Mouse (Mus musculus): ENCODE results near the gene Tceal7. TPM values are rescaled to one million over a fixed set of nuclear protein-coding genes. Genes with fewer than 3 reads are reported as not detected.

Tceal7 gene
- polyA plus RNA-seq, 1 experiment from 2014 or later: 0.36 TPM

GRCm38 (mm10) chrX:136244574-136245229 lies 30.1 kb downstream of the Tceal7 start, which contains the start of gene Tceal9:
Gene Tceal9 (plus strand): TSS chrX:136245079.
- Histone ChIP-seq H3K9ac (replicated peaks) (peak within 1 kb of the TSS; percentile 64), H3K27ac (ENCODE audit: low read depth) (peak within 1 kb of the TSS; percentile 41), H3K27me3 (ENCODE audit: insufficient read depth, low read length) (no peaks in the 10 kb centered on the region), H3K4me1 (ENCODE audit: insufficient read depth) (no peaks in the 10 kb centered on the region), H3K4me3 (ENCODE audit: low read depth, low read length) (peak within 1 kb of the TSS; percentile 65), H3K4me2 (ENCODE audit: low read depth, low read length) (peak within 1 kb of the TSS; percentile 78), H3K9me3 (ENCODE audit: low read length) (no peaks in the 10 kb centered on the region), H3K36me3 (replicated peaks; ENCODE audit: insufficient read depth, low read length) (no peaks in the 10 kb centered on the region)
- 19% methylated on average over 20 of the region's 20 CpGs for WGBS (ENCODE audit: insufficient replicate concordance)
- DNase-seq (peak; percentile 82), ATAC-seq (peak; percentile 96)
- TF ChIP-seq CTCF (IDR thresholded peaks at IDR 0.05; ENCODE audit: low read depth) (no peak), EP300 (IDR thresholded peaks at IDR 0.05; ENCODE audit: low read depth) (0 out of 2 replicates have a peak, but pooled peaks have one; percentile 9)

GRCm38 (mm10) chrX:136245521-136246071 lies 31.0 kb downstream of the Tceal7 start:
- Histone ChIP-seq H3K4me3 (ENCODE audit: low read depth, low read length) (peak overlapping the region; percentile 65), H3K9me3 (ENCODE audit: low read length) (no peaks in the 10 kb centered on the region), H3K4me1 (ENCODE audit: insufficient read depth) (no peaks in the 10 kb centered on the region), H3K36me3 (replicated peaks; ENCODE audit: insufficient read depth, low read length) (no peaks in the 10 kb centered on the region), H3K4me2 (ENCODE audit: low read depth, low read length) (peak overlapping the region; percentile 78), H3K9ac (replicated peaks) (peak overlapping the region; percentile 64), H3K27ac (ENCODE audit: low read depth) (peak overlapping the region; percentile 41), H3K27me3 (ENCODE audit: insufficient read depth, low read length) (no peaks in the 10 kb centered on the region)
- DNase-seq: peak; percentile 18
- ATAC-seq: peak; percentile 59
- WGBS (ENCODE audit: insufficient replicate concordance): 31% methylated on average over 15 of the region's 15 CpGs
- TF ChIP-seq CTCF (IDR thresholded peaks at IDR 0.05; ENCODE audit: low read depth): no peak
- no peak for TF ChIP-seq EP300 (IDR thresholded peaks at IDR 0.05; ENCODE audit: low read depth)

- H3K27ac ChIP-seq (ENCODE audit: low read depth): no peak overlapping the region
- WGBS (ENCODE audit: insufficient replicate concordance): 72% methylated on average over 6 of the region's 6 CpGs
- TF ChIP-seq CTCF (IDR thresholded peaks at IDR 0.05; ENCODE audit: low read depth) (no peak), EP300 (IDR thresholded peaks at IDR 0.05; ENCODE audit: low read depth) (no peak)
- DNase-seq: no peak
- no peak overlapping the region for H3K4me3 ChIP-seq (ENCODE audit: low read depth, low read length)
- no peaks in the 10 kb centered on the region for H3K9me3 ChIP-seq (ENCODE audit: low read length)
- no peaks in the 10 kb centered on the region for H3K36me3 ChIP-seq (replicated peaks; ENCODE audit: insufficient read depth, low read length)
- H3K9ac ChIP-seq (replicated peaks): no peak overlapping the region
- H3K4me2 ChIP-seq (ENCODE audit: low read depth, low read length): no peak overlapping the region
- no peaks in the 10 kb centered on the region for H3K4me1 ChIP-seq (ENCODE audit: insufficient read depth)
- no peak for ATAC-seq
- no peaks in the 10 kb centered on the region for H3K27me3 ChIP-seq (ENCODE audit: insufficient read depth, low read length)
Observed at GRCm38 (mm10) chrX:136248811-136249210, 34.2 kb downstream of the Tceal7 start.

GRCm38 (mm10) chrX:136249671-136250070 lies 35.1 kb downstream of the Tceal7 start:
- H3K4me2 ChIP-seq (ENCODE audit: low read depth, low read length): no peak overlapping the region
- H3K36me3 ChIP-seq (replicated peaks; ENCODE audit: insufficient read depth, low read length): no peaks in the 10 kb centered on the region
- no peaks in the 10 kb centered on the region for H3K27me3 ChIP-seq (ENCODE audit: insufficient read depth, low read length)
- no peak for DNase-seq
- no peaks in the 10 kb centered on the region for H3K4me1 ChIP-seq (ENCODE audit: insufficient read depth)
- H3K27ac ChIP-seq (ENCODE audit: low read depth): no peak overlapping the region
- no peak overlapping the region for H3K4me3 ChIP-seq (ENCODE audit: low read depth, low read length)
- H3K9ac ChIP-seq (replicated peaks): no peak overlapping the region
- H3K9me3 ChIP-seq (ENCODE audit: low read length): no peaks in the 10 kb centered on the region
- no peak for TF ChIP-seq CTCF (IDR thresholded peaks at IDR 0.05; ENCODE audit: low read depth)
- no peak for TF ChIP-seq EP300 (IDR thresholded peaks at IDR 0.05; ENCODE audit: low read depth)
- ATAC-seq: no peak
- WGBS (ENCODE audit: insufficient replicate concordance): 68% methylated on average over 7 of the region's 7 CpGs

- ATAC-seq: peak; percentile 72
- Histone ChIP-seq H3K4me2 (ENCODE audit: low read depth, low read length) (peak overlapping the region; percentile 35), H3K4me3 (ENCODE audit: low read depth, low read length) (no peak overlapping the region), H3K36me3 (replicated peaks; ENCODE audit: insufficient read depth, low read length) (no peaks in the 10 kb centered on the region), H3K9ac (replicated peaks) (no peak overlapping the region), H3K4me1 (ENCODE audit: insufficient read depth) (no peaks in the 10 kb centered on the region), H3K27ac (ENCODE audit: low read depth) (peak overlapping the region; percentile 8; the same call in 1 of the 2 replicates), H3K27me3 (ENCODE audit: insufficient read depth, low read length) (no peaks in the 10 kb centered on the region), H3K9me3 (ENCODE audit: low read length) (no peaks in the 10 kb centered on the region)
- 44% methylated on average over 6 of the region's 6 CpGs for WGBS (ENCODE audit: insufficient replicate concordance)
- no peak for TF ChIP-seq EP300 (IDR thresholded peaks at IDR 0.05; ENCODE audit: low read depth)
- no peak for TF ChIP-seq CTCF (IDR thresholded peaks at IDR 0.05; ENCODE audit: low read depth)
- no peak for DNase-seq
Observed at GRCm38 (mm10) chrX:136252023-136252729, 37.6 kb downstream of the Tceal7 start.

- H3K9ac ChIP-seq (replicated peaks): no peak overlapping the region
- DNase-seq (no peak), ATAC-seq (no peak)
- H3K27me3 ChIP-seq (ENCODE audit: insufficient read depth, low read length): no peaks in the 10 kb centered on the region
- H3K36me3 ChIP-seq (replicated peaks; ENCODE audit: insufficient read depth, low read length): no peaks in the 10 kb centered on the region; the same call in 1 of the 2 replicates
- no peak overlapping the region for H3K4me2 ChIP-seq (ENCODE audit: low read depth, low read length)
- H3K4me1 ChIP-seq (ENCODE audit: insufficient read depth): no peaks in the 10 kb centered on the region
- WGBS (ENCODE audit: insufficient replicate concordance): 74% methylated on average over 5 of the region's 5 CpGs
- no peak overlapping the region for H3K27ac ChIP-seq (ENCODE audit: low read depth)
- H3K9me3 ChIP-seq (ENCODE audit: low read length): no peaks in the 10 kb centered on the region
- no peak overlapping the region for H3K4me3 ChIP-seq (ENCODE audit: low read depth, low read length)
- TF ChIP-seq CTCF (IDR thresholded peaks at IDR 0.05; ENCODE audit: low read depth): no peak
- TF ChIP-seq EP300 (IDR thresholded peaks at IDR 0.05; ENCODE audit: low read depth): no peak
Observed at GRCm38 (mm10) chrX:136267720-136268119, 53.1 kb downstream of the Tceal7 start.

All from liver, postnatal 0 days (tissue).